Mouse (Mus musculus) hindbrain, embryonic 12.5 days (tissue): ENCODE data around the gene Rasgrp3. TPM values are rescaled to one million over a fixed set of nuclear protein-coding genes. Genes with fewer than 3 reads are reported as not detected.

Source experiments
- ATAC-seq: fragments of 200-750 bp; cut with Nextera tagmentation; 2 replicates; pipeline ENCODE4 v1.8.0; 2017; ENCODE audit warnings: moderate TSS enrichment; ENCODE audit not compliant: low FRiP score
- H3K27ac ChIP-seq: fragments of 300-500 bp; sonication (generic); 2 replicates; pipeline ENCODE4 v1.5.1; 2016; ENCODE audit warnings: mild to moderate bottlenecking
- H3K27me3 ChIP-seq: fragments of 300-500 bp; sonication (generic); 2 replicates; pipeline ENCODE4 v1.6.1; 2016; ENCODE audit warnings: mild to moderate bottlenecking
- H3K36me3 ChIP-seq: fragments of 300-500 bp; sonication (generic); 2 replicates; pipeline ENCODE4 v1.6.1; 2016; ENCODE audit warnings: mild to moderate bottlenecking
- H3K4me1 ChIP-seq: fragments of 300-500 bp; sonication (generic); 2 replicates; pipeline ENCODE4 v1.6.1; 2016
- H3K4me2 ChIP-seq: fragments of 300-500 bp; sonication (generic); replicated peaks from 2 replicates; pipeline ENCODE4 v1.6.1; 2016; ENCODE audit warnings: mild to moderate bottlenecking
- H3K4me3 ChIP-seq: fragments of 300-500 bp; sonication (generic); 2 replicates; pipeline ENCODE4 v1.5.1; 2016; ENCODE audit warnings: mild to moderate bottlenecking
- H3K9ac ChIP-seq: fragments of 300-500 bp; sonication (generic); 2 replicates; pipeline ENCODE4 v1.6.1; 2016; ENCODE audit warnings: mild to moderate bottlenecking, moderate library complexity
- H3K9me3 ChIP-seq: fragments of 300-500 bp; sonication (generic); replicated peaks from 2 replicates; pipeline ENCODE4 v1.6.1; 2016; ENCODE audit warnings: mild to moderate bottlenecking
- WGBS: fragments of 180-500 bp; shearing (Covaris S2); methylation state at CpG from one replicate; pipeline ENCODE4 v1.1.7; 2016; 5-methylcytosine and 5-hydroxymethylcytosine counted together
- polyA plus RNA-seq: library from polyadenylated mRNA; unstranded; fragments of >200 nt; fragmentation: Nextera tagmentation; extraction: Ambion mirVana; gene quantifications from 2 replicates; pipeline ENCODE4 v1.2.1, GENCODE M21; 2016

The Rasgrp3 gene
- polyA plus RNA-seq, 1 experiment from 2014 or later: 8.0 TPM

GRCm38 (mm10) chr17:75509257-75509656 lies 73.6 kb downstream of the Rasgrp3 start:
- Histone ChIP-seq H3K9ac (no peak overlapping the region), H3K4me3 (no peak overlapping the region), H3K4me2 (no peak overlapping the region), H3K4me1 (no peaks in the 10 kb centered on the region), H3K27me3 (no peaks in the 10 kb centered on the region), H3K36me3 (no peaks in the 10 kb centered on the region), H3K9me3 (no peaks in the 10 kb centered on the region), H3K27ac (no peak overlapping the region)
- WGBS: 89% methylated on average over 5 of the region's 5 CpGs
- no peak for ATAC-seq

GRCm38 (mm10) chr17:75516591-75516990 lies 80.9 kb downstream of the Rasgrp3 start:
- no peak for ATAC-seq
- no peaks in the 10 kb centered on the region for H3K36me3 ChIP-seq
- no peak overlapping the region for H3K9ac ChIP-seq
- H3K4me2 ChIP-seq: no peak overlapping the region
- 79% methylated on average over 4 of the region's 4 CpGs for WGBS
- 0 out of 2 replicates have a peak, but pooled peaks cover 5% of the 10 kb centered on the region for H3K4me1 ChIP-seq
- no peaks in the 10 kb centered on the region for H3K27me3 ChIP-seq
- no peaks in the 10 kb centered on the region for H3K9me3 ChIP-seq
- no peak overlapping the region for H3K27ac ChIP-seq
- H3K4me3 ChIP-seq: no peak overlapping the region

- Histone ChIP-seq H3K9ac (no peak overlapping the region), H3K4me3 (no peak overlapping the region), H3K36me3 (no peaks in the 10 kb centered on the region), H3K9me3 (no peaks in the 10 kb centered on the region), H3K27me3 (no peaks in the 10 kb centered on the region; the same call in 1 of the 2 replicates), H3K27ac (no peak overlapping the region), H3K4me1 (peaks cover 12% of the 10 kb centered on the region; the same call in 1 of the 2 replicates), H3K4me2 (no peak overlapping the region)
- 67% methylated on average over 8 of the region's 8 CpGs for WGBS
- no peak for ATAC-seq
Observed at GRCm38 (mm10) chr17:75518181-75518901, 82.6 kb downstream of the Rasgrp3 start.

DNA sequence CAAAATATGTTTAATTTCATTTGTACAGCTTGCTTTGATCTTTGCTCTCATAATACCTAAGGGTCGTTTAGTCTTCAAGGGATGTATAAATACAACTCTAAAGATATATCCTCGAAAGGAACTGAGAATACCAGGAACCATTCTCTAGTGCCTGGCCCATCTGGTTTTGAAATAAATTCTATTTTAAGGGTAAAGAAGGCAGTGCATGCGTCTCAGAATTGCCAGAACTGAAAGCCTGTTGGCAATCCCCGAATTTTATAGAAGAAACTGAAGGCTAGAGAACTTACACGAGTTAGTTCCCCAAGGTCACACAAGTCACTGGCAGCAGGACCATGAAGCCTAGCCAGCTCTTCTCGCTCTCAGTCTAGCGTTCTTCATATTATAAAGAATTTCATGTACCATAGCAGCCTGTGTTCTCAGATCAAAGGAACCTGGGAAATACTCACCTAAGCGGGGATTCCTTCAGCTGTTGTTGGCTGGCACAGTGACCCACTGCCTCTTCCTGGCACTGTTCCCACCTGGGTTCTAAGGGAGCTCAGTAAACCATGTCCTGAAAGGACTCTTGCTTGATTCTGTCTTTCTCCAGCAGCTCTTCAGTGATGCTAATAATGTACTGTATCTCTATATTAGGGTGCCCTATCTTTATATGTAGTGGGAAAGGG lies 83.7 kb downstream of the Rasgrp3 start:
- 86% methylated on average over 8 of the region's 8 CpGs for whole genome bisulfite sequencing

GRCm38 (mm10) chr17:75521236-75521842 lies 85.6 kb downstream of the Rasgrp3 start:
- no peak for ATAC-seq
- 14% methylated on average over 6 of the region's 6 CpGs for WGBS
- H3K27me3 ChIP-seq: no peaks in the 10 kb centered on the region; the same call in 1 of the 2 replicates
- H3K4me1 ChIP-seq: peaks cover 12% of the 10 kb centered on the region; the same call in 1 of the 2 replicates
- H3K36me3 ChIP-seq: no peaks in the 10 kb centered on the region
- no peaks in the 10 kb centered on the region for H3K9me3 ChIP-seq
- H3K27ac ChIP-seq: no peak overlapping the region
- H3K9ac ChIP-seq: no peak overlapping the region
- no peak overlapping the region for H3K4me3 ChIP-seq
- H3K4me2 ChIP-seq: no peak overlapping the region

More for the DNA sequence above, 83.7 kb downstream of the Rasgrp3 start:
- Histone ChIP-seq H3K27ac (no peak overlapping the region), H3K4me3 (no peak overlapping the region), H3K27me3 (no peaks in the 10 kb centered on the region; the same call in 1 of the 2 replicates), H3K9me3 (no peaks in the 10 kb centered on the region), H3K9ac (no peak overlapping the region), H3K4me1 (peaks cover 12% of the 10 kb centered on the region; the same call in 1 of the 2 replicates), H3K4me2 (no peak overlapping the region), H3K36me3 (no peaks in the 10 kb centered on the region)
- ATAC-seq: no peak

GRCm38 (mm10) chr17:75522347-75523065 lies 86.8 kb downstream of the Rasgrp3 start:
- Histone ChIP-seq H3K27me3 (no peaks in the 10 kb centered on the region; the same call in 1 of the 2 replicates), H3K4me1 (peaks cover 12% of the 10 kb centered on the region; the same call in 1 of the 2 replicates), H3K9me3 (no peaks in the 10 kb centered on the region), H3K4me3 (no peak overlapping the region), H3K4me2 (no peak overlapping the region), H3K36me3 (no peaks in the 10 kb centered on the region), H3K9ac (no peak overlapping the region), H3K27ac (no peak overlapping the region)
- no peak for ATAC-seq
- 23% methylated on average over 9 of the region's 9 CpGs for WGBS

DNA sequence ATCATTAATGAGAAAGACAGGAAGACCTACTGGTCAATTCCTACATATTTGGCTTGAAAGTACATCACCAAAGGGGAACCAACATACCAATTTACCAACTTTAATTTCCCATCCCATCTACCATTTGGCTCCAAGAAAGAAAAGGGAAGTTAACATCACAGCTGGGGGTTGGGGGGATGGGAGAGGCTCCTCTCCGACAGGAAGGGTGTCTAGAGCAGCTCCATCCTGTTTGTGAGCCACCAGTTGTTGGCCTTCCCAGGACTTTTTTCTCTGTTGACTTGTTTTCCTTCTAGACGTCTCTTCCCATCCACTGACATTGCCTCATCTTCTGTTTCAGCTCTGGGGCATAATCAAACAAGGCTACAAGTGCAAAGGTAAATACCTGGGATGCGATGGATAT lies 88.1 kb downstream of the Rasgrp3 start:
- Histone ChIP-seq H3K4me3 (no peak overlapping the region), H3K27ac (no peak overlapping the region), H3K9me3 (no peaks in the 10 kb centered on the region), H3K27me3 (no peaks in the 10 kb centered on the region; the same call in 1 of the 2 replicates), H3K9ac (no peak overlapping the region), H3K4me2 (no peak overlapping the region), H3K36me3 (no peaks in the 10 kb centered on the region), H3K4me1 (peaks cover 12% of the 10 kb centered on the region; the same call in 1 of the 2 replicates)
- ATAC-seq: no peak
- 74% methylated on average over 3 of the region's 3 CpGs for WGBS

DNA sequence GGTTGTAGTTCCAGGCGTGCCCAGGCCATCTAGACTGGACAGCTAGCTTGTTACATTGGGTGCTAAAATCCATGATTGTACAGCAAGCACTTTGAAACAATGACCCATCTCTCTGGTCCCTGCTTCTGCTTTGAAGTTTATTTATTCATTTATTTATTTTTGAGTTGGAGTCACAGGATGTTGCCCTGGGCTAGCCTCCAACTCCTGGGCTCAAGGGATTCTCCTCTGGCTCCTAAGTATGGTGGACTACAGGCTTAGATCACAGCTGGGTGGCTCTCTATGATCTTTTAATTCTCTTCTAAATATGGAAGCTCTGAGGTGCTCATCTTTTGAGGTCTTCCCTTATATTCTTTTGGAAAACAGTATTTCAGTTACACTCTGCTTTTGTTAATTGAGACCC lies 90.7 kb downstream of the Rasgrp3 start:
- ATAC-seq: no peak

GRCm38 (mm10) chr17:75529222-75529935 lies 93.7 kb downstream of the Rasgrp3 start:
- no peak overlapping the region for H3K4me3 ChIP-seq
- H3K27me3 ChIP-seq: no peaks in the 10 kb centered on the region
- no peak overlapping the region for H3K27ac ChIP-seq
- WGBS: 88% methylated on average over 14 of the region's 14 CpGs
- H3K36me3 ChIP-seq: peaks cover 5% of the 10 kb centered on the region; the same call in 1 of the 2 replicates
- H3K4me1 ChIP-seq: 0 out of 2 replicates have a peak, but pooled peaks cover 2% of the 10 kb centered on the region
- H3K9me3 ChIP-seq: no peaks in the 10 kb centered on the region
- H3K9ac ChIP-seq: no peak overlapping the region
- no peak overlapping the region for H3K4me2 ChIP-seq
- no peak for ATAC-seq

More for the DNA sequence above, 90.7 kb downstream of the Rasgrp3 start:
- H3K9ac ChIP-seq: no peak overlapping the region
- no peak overlapping the region for H3K4me3 ChIP-seq
- H3K4me2 ChIP-seq: no peak overlapping the region
- WGBS: 88% methylated on average over 1 of the region's 1 CpGs
- no peak overlapping the region for H3K27ac ChIP-seq
- H3K9me3 ChIP-seq: no peaks in the 10 kb centered on the region
- no peaks in the 10 kb centered on the region; the same call in 1 of the 2 replicates for H3K27me3 ChIP-seq
- peaks cover 9% of the 10 kb centered on the region; the same call in 1 of the 2 replicates for H3K4me1 ChIP-seq
- peaks cover 5% of the 10 kb centered on the region; the same call in 1 of the 2 replicates for H3K36me3 ChIP-seq

- 76% methylated on average over 6 of the region's 6 CpGs for WGBS
- no peak for ATAC-seq
- no peak overlapping the region for H3K4me2 ChIP-seq
- no peak overlapping the region for H3K4me3 ChIP-seq
- H3K27ac ChIP-seq: no peak overlapping the region
- H3K9me3 ChIP-seq: no peaks in the 10 kb centered on the region
- no peaks in the 10 kb centered on the region for H3K27me3 ChIP-seq
- 0 out of 2 replicates have a peak, but pooled peaks cover 5% of the 10 kb centered on the region for H3K4me1 ChIP-seq
- no peak overlapping the region for H3K9ac ChIP-seq
- H3K36me3 ChIP-seq: peaks cover 16% of the 10 kb centered on the region; the same call in 1 of the 2 replicates
Observed at GRCm38 (mm10) chr17:75532469-75532986, 96.8 kb downstream of the Rasgrp3 start.
